Mouse (Mus musculus): ENCODE data around the gene Stmn1.
A peak's percentile ranks its signal among the peaks of the same experiment; 100 is the strongest.

The Stmn1 gene

DNA sequence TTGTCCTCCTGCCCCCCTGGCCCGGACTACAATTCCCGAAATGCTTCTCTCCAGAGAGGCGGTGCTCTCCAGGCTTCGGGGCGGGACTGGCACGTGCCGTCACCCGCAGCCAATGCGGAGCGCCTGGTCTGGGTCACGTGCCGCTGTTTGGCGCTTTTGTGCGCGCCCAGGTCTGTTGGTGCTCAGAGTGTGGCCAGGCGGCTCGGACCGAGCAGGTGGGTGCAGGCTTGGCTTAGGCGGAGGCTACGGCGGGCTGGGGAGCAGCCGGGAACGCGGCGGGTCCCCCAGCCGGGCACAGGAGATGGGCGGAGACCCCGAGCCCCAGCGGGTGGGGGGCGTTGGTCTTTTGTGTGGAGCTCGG is at the start of gene Stmn1:
TSS of gene Stmn1 (plus strand) at position 106 of the 361 bp plus-strand sequence.
- DNase-seq (ENCODE audit: extremely low spot score, low read depth, low spot score), result peak; percentile 77

- DNase-seq (ENCODE audit: extremely low spot score, low read depth, low spot score), result no peak
Measured at GRCm38 (mm10) chr4:134421971-134422370, 46.1 kb upstream of the Stmn1 start.

DNA sequence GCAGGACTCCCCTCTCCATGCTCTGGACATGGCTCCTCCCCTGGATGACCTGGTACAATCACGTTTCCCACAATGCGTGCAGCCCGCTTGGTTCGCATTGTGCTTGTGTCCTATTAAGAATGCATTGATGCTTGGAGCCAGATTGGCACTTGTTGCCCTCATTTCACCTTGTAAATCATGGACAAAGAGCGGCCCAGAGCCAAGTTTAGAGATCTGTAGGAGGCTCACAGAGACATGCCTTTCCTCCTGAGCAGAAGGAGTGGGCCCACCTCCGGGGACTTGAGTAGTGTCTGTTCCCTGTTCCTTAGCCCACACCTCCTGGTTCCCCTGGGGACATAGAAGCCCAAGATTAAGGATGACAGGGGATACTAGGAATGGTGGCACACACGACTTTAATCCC is 44.2 kb upstream of the Stmn1 start:
- DNase-seq (ENCODE audit: extremely low spot score, low read depth, low spot score), result no peak

GRCm38 (mm10) chr4:134425088-134425487 is 43.0 kb upstream of the Stmn1 start:
- no peak for DNase-seq (ENCODE audit: extremely low spot score, low read depth, low spot score)

GRCm38 (mm10) chr4:134430381-134431004 is 37.6 kb upstream of the Stmn1 start:
- no peak for DNase-seq (ENCODE audit: extremely low spot score, low read depth, low spot score)

DNA sequence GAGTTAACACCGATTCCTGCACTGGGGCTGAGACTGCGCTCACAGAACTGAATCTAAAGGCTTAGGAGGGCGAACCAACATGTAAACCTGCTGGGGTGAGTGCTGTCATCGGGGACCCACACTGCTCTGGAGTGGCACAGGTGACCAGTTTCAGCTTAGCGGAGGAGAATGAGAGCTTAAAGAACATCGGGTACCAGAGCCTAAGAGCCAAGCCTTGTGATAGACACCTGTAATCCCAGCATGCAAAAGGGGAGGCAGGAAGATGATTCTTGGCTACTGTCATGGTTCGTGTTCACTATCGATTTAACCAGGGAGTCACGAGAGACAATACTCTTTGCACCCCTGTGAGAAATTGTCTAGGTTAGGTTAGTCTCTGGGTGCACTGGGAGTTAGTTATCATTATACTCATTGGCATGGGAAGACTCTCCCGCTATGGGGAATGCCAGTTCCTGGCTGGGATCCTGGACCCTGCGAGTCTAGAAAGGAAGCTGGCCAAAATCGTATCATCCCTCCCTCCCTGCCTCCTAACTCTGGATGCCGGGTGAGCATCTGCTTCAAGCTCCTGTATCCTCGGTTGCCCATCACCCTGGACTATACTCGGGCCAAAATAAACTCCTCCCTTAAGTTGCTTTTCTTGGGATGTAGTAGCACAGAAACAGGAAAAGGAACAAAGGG is 35.3 kb upstream of the Stmn1 start:
- no peak for DNase-seq (ENCODE audit: extremely low spot score, low read depth, low spot score)

DNA sequence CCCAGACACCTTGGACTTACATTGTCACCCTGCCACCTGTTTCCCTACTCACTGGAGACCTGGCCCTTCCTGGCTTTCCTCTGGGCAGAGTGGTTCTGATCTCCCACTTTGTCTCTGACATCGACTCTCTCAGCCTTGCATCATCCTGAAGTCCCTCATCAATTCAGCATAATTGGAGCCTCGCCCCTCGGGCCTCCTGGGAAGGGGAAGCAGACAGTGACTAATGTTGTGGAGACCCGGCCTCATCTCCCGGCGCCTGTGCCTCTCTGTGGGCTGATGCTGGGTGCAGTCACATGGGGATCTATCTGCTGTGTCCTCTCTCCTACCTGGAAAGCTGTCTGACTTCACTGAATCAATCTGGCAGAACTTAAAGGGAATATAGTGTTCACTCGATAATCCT is 31.9 kb upstream of the Stmn1 start:
- no peak for DNase-seq (ENCODE audit: extremely low spot score, low read depth, low spot score)

DNA sequence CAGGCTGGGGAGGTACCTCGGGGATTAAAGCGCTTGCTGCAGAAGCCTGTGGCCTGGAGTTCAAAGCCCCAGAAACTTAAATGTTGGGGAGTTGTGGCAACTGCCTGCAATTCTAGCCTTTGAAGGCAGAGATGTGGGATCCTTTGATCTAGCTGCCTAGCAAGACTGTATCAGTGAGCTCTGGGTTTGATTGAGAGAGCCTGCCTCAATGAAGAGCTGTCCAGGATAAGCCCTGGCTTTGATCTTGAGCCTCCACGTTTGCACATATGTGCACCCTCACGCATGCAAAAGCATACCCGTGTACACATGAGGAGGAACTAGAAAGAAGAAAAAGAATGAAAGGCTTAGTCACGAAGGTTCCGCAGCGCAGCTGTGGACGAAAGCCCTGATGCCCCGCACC is 31.5 kb upstream of the Stmn1 start:
- DNase-seq (ENCODE audit: extremely low spot score, low read depth, low spot score), result no peak

DNA sequence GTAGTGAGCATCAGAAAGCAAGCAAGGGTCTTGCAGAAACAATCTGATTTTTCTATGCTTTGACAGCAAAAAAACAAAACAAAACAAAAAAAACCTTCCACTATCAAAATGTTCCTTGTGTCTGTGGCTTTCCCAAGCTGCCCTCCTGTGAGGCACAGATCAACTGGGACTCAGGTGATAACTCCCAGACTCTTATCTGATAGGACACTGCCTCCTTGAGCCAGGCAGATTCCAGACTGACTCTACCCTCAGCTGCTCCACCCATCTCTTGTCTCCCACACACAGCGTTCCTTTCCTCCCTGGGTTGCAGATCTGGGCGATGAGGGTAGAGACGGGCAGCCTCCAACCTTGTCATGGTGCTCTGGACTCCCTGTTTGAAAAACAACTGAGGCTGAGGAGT is 29.0 kb upstream of the Stmn1 start:
- DNase-seq (ENCODE audit: extremely low spot score, low read depth, low spot score), result no peak

GRCm38 (mm10) chr4:134439919-134440318 is 28.2 kb upstream of the Stmn1 start:
- no peak for DNase-seq (ENCODE audit: extremely low spot score, low read depth, low spot score)

DNA sequence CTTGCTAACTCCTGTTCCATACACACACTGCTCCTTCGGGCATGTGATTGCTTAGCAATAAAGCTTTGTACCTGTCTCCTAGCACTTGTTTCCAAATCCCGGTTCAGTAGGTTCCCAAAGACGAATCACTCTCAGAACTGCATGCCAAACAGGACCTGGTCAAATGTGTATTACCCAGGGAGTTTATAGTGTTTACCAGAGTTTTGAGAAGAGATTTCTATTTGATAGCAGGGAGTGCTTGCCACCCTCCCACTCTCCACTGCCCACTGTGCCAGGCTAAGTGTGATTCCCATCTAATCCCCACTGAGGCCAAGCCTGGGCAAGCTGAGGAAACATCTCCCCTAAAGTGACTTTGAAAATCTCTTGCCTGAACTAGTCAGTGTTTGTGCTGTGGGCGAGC is 25.9 kb upstream of the Stmn1 start:
- no peak for DNase-seq (ENCODE audit: extremely low spot score, low read depth, low spot score)

- DNase-seq (ENCODE audit: extremely low spot score, low read depth, low spot score), result no peak
Measured at GRCm38 (mm10) chr4:134443589-134443988, 24.5 kb upstream of the Stmn1 start.

DNA sequence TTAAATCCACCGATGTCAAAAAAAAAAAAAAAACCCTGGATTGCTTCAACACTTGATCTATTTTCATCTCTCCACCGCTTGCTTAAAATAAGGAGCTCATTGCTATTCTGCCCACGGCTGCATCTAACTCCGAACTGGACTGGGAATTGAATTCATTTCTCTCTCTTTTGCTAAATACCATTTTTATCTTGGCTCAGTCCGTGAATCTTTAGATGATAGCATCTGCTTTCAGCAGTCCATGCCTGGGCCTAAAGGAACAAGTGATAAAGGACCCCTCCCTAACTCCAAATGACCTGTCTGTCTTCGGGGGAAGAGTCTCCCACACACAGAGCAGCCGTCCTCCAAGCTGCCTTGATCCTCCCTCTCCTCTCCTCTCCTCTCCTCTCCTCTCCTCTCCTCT is 23.2 kb upstream of the Stmn1 start:
- no peak for DNase-seq (ENCODE audit: extremely low spot score, low read depth, low spot score)

DNA sequence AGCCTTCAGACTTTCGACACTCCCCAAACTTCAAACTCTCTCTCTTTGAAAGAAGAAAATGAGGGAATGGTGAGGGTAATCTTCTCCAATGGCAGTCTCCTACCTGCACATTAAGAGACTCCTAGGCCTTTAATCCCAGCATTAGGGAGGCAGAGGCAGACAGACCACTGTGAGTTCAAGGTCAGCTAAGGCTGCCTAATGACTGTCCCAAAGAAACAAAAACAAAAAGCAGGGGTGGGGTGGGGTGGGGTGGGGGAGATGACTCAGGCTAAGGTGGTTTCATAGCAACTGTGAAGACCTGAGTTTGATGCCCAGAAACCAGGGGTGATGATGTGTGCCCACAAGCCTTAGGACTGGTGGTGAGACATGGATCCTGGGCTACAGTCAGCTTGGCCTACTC is 22.6 kb upstream of the Stmn1 start:
- DNase-seq (ENCODE audit: extremely low spot score, low read depth, low spot score), result no peak

GRCm38 (mm10) chr4:134447966-134448365 is 20.2 kb upstream of the Stmn1 start:
- DNase-seq (ENCODE audit: extremely low spot score, low read depth, low spot score), result no peak

DNA sequence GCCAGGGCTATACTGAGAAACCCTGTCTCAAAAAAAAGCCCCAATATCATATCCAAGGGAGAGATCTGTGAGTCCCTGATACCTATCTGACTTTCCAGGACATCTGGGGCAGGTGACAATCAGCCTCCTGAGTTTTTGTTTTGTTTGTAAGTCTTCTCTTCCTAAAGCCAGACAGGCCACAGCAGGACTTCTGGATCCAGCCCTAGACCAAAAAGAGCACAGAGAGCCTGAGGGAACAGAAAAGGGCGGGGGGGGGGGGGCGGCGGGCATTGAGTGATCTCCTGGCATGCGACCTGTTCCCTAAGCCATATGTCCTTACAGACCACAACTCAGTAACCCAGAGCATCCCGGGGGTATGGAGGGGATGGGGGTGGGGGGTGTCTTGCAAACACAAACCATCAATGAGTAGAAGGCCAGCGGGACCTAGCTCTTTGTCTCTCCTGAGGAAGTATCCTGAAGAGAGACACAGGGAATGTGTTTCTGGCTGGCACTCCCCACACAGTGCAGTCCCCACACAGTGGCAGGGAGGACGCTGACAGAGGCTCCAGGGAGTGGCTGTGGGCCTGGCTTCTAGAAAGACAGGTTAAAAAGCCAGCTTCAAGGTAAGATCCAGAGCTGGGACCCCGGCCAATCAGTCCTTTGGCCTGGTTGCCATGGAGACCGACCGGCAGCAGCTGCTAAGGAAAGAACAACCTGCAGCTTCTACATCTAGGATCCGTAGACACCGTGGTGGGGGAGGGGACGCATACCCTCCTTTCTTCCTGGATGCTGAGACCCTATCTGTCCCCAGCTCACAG is 18.3 kb upstream of the Stmn1 start:
- no peak for DNase-seq (ENCODE audit: extremely low spot score, low read depth, low spot score)

- no peak for DNase-seq (ENCODE audit: extremely low spot score, low read depth, low spot score)
Measured at GRCm38 (mm10) chr4:134450392-134451195, 17.5 kb upstream of the Stmn1 start.

GRCm38 (mm10) chr4:134451484-134451883 is 16.6 kb upstream of the Stmn1 start:
- DNase-seq (ENCODE audit: extremely low spot score, low read depth, low spot score), result no peak

DNA sequence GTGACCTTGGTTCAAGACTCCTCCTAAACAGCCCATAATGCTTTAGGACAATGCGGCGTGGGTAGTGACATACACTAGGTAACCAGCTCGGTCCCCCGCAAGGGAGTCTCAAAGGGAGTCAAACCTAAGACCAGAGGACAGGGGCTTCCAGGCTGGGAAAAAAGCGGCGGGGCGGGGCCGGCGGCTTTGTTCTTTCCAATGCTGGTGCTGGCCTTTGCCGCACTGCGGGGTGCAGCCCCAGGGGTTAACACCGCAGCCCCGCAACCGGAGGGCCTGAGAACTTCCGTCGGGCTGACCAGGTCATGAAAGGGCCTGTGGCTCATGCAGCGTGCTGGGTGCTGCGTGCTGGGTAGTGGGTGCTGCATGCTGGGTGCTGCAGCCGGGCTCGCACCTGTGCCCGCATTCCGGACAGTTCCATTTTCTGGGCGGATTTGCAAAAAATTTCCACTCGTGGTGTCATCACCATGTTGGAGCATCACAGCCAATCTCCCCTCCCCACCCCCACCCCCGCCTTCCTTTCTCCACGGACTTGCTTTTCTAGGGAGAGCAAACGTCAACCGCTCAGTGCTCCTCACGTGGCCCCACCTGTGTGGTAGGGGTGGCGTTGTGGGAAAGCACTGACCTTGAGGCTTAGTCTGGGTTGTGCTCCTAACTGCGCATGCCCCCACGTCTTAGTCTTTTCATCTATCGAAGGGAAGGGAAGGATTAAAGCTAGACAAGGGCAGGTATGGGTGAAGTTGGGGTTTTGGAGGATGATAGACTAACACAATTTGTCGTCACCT is 14.3 kb upstream of the Stmn1 start:
- DNase-seq (ENCODE audit: extremely low spot score, low read depth, low spot score), result no peak

GRCm38 (mm10) chr4:134455310-134455709 is 12.8 kb upstream of the Stmn1 start:
- no peak for DNase-seq (ENCODE audit: extremely low spot score, low read depth, low spot score)
